9 mouse cellular contexts compared by ENCODE assay signal in the genomic region with DNA sequence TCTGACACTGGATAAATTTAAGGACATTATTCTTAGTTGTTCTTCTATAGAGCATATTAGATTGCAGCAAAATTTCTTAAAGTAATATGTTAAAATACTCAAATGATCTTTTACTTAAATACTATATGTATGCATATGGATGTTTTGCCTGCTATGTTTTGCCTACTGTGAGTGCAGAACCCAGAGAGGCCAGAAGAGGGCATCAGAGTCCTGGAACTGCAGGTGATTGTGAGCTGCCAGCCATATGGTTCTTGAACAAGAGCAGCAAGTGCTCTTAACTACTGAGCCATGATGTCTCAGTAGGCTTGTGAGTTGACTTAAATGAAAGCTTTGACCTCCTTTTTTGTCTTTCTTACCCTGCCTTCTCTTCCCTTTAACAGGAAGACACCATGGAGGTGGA. TPM values are rescaled to one million over a fixed set of nuclear protein-coding genes. Genes with fewer than 3 reads are reported as not detected.
DNase-seq lines count a peak whose midpoint lies in the region; ATAC-seq and TF ChIP-seq lines count a peak whose summit lies in the region.
"Had no signal": no experiment of that assay in that cellular context is flagged by ENCODE, and none has a peak within 500 bp of the region (broad histone marks: within the 10 kb centered on the region; RNA-seq: fewer than 3 reads in every experiment).

No protein-coding gene starts in this region.

- peaks cover 14% of the 10 kb centered on the region for H3K36me3 ChIP-seq in hindbrain, embryonic 11.5 days (ENCODE audit: control insufficient read depth, insufficient read depth, low read length)
- peaks cover 62% of the 10 kb centered on the region for H3K36me3 ChIP-seq in hindbrain, embryonic 14.5 days (replicated peaks; ENCODE audit: control insufficient read depth, insufficient read depth)
- H3K36me3 ChIP-seq in testis, adult 2 months (ENCODE audit: control insufficient read depth, insufficient read depth, low read length), result peaks cover 1% of the 10 kb centered on the region

- H3K27me3 ChIP-seq in hindbrain, embryonic 11.5 days (ENCODE audit: control insufficient read depth, insufficient read depth, low read length), result no peaks in the 10 kb centered on the region
- no peaks in the 10 kb centered on the region for H3K27me3 ChIP-seq in hindbrain, embryonic 14.5 days (ENCODE audit: control insufficient read depth, insufficient read depth, low read length)
- H3K27me3 ChIP-seq in testis, adult 2 months (ENCODE audit: control insufficient read depth, insufficient read depth, low read length), result no peaks in the 10 kb centered on the region
- H3K27me3 ChIP-seq: midbrain, embryonic 12.5 days had no signal

- H3K4me2 ChIP-seq in hindbrain, embryonic 11.5 days (replicated peaks; ENCODE audit: low read depth, low read length), result no peak overlapping the region
- no peak overlapping the region for H3K4me2 ChIP-seq in hindbrain, embryonic 14.5 days (replicated peaks)
- H3K4me2 ChIP-seq: midbrain, embryonic 12.5 days had no signal

- H3K4me1 ChIP-seq in hindbrain, embryonic 11.5 days (replicated peaks; ENCODE audit: control insufficient read depth, insufficient read depth, low read length), result no peaks in the 10 kb centered on the region
- H3K4me1 ChIP-seq in hindbrain, embryonic 14.5 days (replicated peaks; ENCODE audit: control insufficient read depth, insufficient read depth, low read length), result no peaks in the 10 kb centered on the region
- no peaks in the 10 kb centered on the region for H3K4me1 ChIP-seq in testis, adult 2 months (ENCODE audit: control insufficient read depth, insufficient read depth, low read length)
- peaks cover 8% of the 10 kb centered on the region for H3K4me1 ChIP-seq in cortical plate, adult 2 months (ENCODE audit: control insufficient read depth, insufficient read depth, low read length)
- H3K4me1 ChIP-seq: midbrain, embryonic 12.5 days had no signal

- H3K9ac ChIP-seq in hindbrain, embryonic 11.5 days (ENCODE audit: low read depth, low read length), result no peak overlapping the region
- H3K9ac ChIP-seq in hindbrain, embryonic 14.5 days, result no peak overlapping the region
- H3K9ac ChIP-seq: midbrain, embryonic 12.5 days had no signal

- DNase-seq in hindbrain, embryonic 11.5 days (ENCODE audit: low spot score), result peak; percentile 27
- no peak for DNase-seq in hindbrain, embryonic 14.5 days (ENCODE audit: low spot score)
- no peak for DNase-seq in testis, postnatal 14 days (ENCODE audit: low spot score)
- peak; percentile 74 for DNase-seq in thymus, postnatal 4 days
- DNase-seq in ovary, postnatal 36 days (ENCODE audit: low spot score), result no peak
- no peak for DNase-seq in cerebellum, postnatal 36 days

- no peak overlapping the region for H3K27ac ChIP-seq in hindbrain, embryonic 11.5 days (ENCODE audit: low read depth, low read length)
- no peak overlapping the region for H3K27ac ChIP-seq in hindbrain, embryonic 14.5 days
- no peak overlapping the region for H3K27ac ChIP-seq in testis, adult 2 months (ENCODE audit: control insufficient read depth, insufficient read depth, low read depth, low read length)
- H3K27ac ChIP-seq in cortical plate, adult 2 months (ENCODE audit: insufficient read depth, low read length), result no peak overlapping the region
- H3K27ac ChIP-seq: midbrain, embryonic 12.5 days had no signal

- H3K9me3 ChIP-seq in hindbrain, embryonic 11.5 days (ENCODE audit: control insufficient read depth, low read length), result no peaks in the 10 kb centered on the region
- no peaks in the 10 kb centered on the region for H3K9me3 ChIP-seq in hindbrain, embryonic 14.5 days (ENCODE audit: control insufficient read depth, low read length)
- H3K9me3 ChIP-seq: midbrain, embryonic 12.5 days had no signal

- TF ChIP-seq POLR2A in testis, adult 2 months (IDR thresholded peaks at IDR 0.05; ENCODE audit: control insufficient read depth, low read depth, low read length), result no peak
- no peak for TF ChIP-seq POLR2A in cortical plate, adult 2 months (IDR thresholded peaks at IDR 0.05; ENCODE audit: extremely low read depth, insufficient read depth, low read length)

- ATAC-seq in hindbrain, embryonic 11.5 days (ENCODE audit: low FRiP score), result no peak
- ATAC-seq in hindbrain, embryonic 14.5 days (ENCODE audit: low FRiP score), result no peak

- no peak overlapping the region for H3K4me3 ChIP-seq in hindbrain, embryonic 11.5 days (ENCODE audit: low read depth, low read length)
- no peak overlapping the region for H3K4me3 ChIP-seq in hindbrain, embryonic 14.5 days (replicated peaks; ENCODE audit: low read length)
- H3K4me3 ChIP-seq in testis, adult 2 months (ENCODE audit: control insufficient read depth, low read depth, low read length), result no peak overlapping the region
- H3K4me3 ChIP-seq in cortical plate, adult 2 months (ENCODE audit: insufficient read depth, low read length), result no peak overlapping the region
- H3K4me3 ChIP-seq: midbrain, embryonic 12.5 days had no signal

- peak; percentile 9; the same call in 1 of the 2 replicates for TF ChIP-seq CTCF in testis, adult 2 months (IDR thresholded peaks at IDR 0.05; ENCODE audit: control insufficient read depth, insufficient read depth, insufficient replicate concordance, low read depth, low read length)
- peak; percentile 28; the same call in 1 of the 2 replicates for TF ChIP-seq CTCF in cortical plate, adult 2 months (IDR thresholded peaks at IDR 0.05; ENCODE audit: extremely low read depth, insufficient read depth, low read length)

RNA-seq across cellular contexts. Expression of a gene that starts 43.2 kb away (rescaled TPM):
- polyA plus RNA-seq in hindbrain, embryonic 11.5 days (2014; fragmentation: Nextera tagmentation; extraction: Ambion mirVana), result 5.5 and 6.5 TPM in 2 replicates
- polyA plus RNA-seq in hindbrain, embryonic 14.5 days (2014; fragmentation: Nextera tagmentation; extraction: Ambion mirVana), result 4.5 TPM in 2 replicates
- 0.90 and 0.94 TPM in 2 replicates for polyA plus RNA-seq in testis, adult 2 months (2012; rRNA removed)
- polyA plus RNA-seq in cortical plate, adult 2 months (2012; rRNA removed), result 7.4 and 9.1 TPM in 2 replicates

Comparison
In these comparisons a context has a peak if more than half of its experiments do, and no peak if none do; other contexts are left out.
1. DNase-seq: peak in hindbrain, embryonic 11.5 days (single experiment) and thymus, postnatal 4 days (single experiment); none in hindbrain, embryonic 14.5 days (single experiment), testis, postnatal 14 days (single experiment), ovary, postnatal 36 days (single experiment) and cerebellum, postnatal 36 days (0 of 2).